Mouse (Mus musculus) layer of hippocampus, adult 11-12 months (tissue): ENCODE data around the gene Cep85l.

ENCODE experiments used
- DNase-seq: peaks from one replicate; pipeline ENCODE4 v3.0.0; 2022; ENCODE audit warnings: low spot score

Gene Cep85l

DNA sequence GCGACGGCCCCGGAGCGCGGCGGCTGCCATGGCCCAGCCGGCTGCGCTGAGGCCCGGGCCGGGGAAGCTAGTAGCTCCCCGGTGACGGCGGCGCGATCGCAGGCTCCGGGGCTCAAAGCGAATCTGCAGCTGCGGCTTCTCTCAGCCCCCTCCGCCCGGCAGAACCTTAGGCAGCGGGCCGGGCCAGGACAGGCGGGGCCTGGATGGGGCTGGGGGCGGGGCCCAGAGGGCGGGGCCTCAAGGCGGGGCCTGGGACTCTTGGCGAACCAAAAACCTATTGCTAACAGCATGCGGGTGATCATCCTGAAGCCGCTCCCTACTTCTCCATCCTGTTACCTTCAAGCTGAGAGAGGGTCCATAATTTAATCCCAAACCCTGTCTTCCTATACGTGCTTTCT is at the start of gene Cep85l:
Gene Cep85l (minus strand): TSS at position 239 of the 398 bp plus-strand sequence.
- DNase-seq: peak; percentile 90

GRCm38 (mm10) chr10:53428695-53429447 is 49.1 kb upstream of the Cep85l start:
- DNase-seq: no peak

GRCm38 (mm10) chr10:53426524-53426923 is 46.8 kb upstream of the Cep85l start:
- no peak for DNase-seq

DNA sequence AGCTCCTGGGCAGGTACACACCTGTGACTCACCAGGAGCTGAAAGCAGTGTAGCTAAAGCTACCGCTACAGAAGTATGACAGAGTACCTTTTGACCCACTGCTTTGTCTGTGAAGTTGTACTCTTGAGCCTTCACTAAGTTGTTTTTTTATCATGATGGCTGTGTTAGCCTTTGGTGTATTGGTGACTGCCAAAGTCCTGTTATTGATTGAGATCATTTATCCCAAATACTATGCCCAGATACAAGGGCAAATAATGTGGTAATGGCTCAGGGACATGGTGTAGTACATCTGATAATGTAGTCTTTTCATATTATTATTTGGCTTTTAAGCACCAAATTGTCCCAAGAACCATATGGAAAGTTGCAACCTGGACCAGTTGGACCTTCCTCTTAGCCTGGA is 43.3 kb upstream of the Cep85l start:
- no peak for DNase-seq

DNA sequence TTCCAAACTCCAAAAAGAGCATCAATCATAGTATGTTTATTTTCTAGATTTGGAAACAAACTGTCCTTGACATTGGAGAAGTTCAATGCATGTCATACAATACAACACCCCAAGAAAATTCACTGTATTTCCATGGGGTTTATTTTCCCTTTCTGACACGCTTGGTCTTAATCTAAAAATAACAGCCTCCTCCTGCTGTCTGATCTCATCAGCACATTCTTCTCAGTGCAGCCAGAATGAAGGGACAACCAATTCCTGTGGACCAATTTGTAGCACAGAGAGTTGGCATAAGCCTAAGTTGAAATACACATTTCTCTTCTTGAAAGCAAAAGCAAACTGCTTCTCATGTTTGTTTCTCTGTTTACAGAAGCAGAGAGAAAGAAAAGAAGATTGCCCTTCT is 42.5 kb upstream of the Cep85l start:
- DNase-seq: no peak

GRCm38 (mm10) chr10:53421613-53422012 is 41.9 kb upstream of the Cep85l start:
- no peak for DNase-seq

GRCm38 (mm10) chr10:53420069-53420468 is 40.3 kb upstream of the Cep85l start:
- no peak for DNase-seq

GRCm38 (mm10) chr10:53419139-53419935 is 39.6 kb upstream of the Cep85l start:
- DNase-seq: no peak

GRCm38 (mm10) chr10:53417015-53417414 is 37.3 kb upstream of the Cep85l start:
- no peak for DNase-seq

- DNase-seq: no peak
Measured at GRCm38 (mm10) chr10:53416152-53416712, 36.5 kb upstream of the Cep85l start.

GRCm38 (mm10) chr10:53415252-53415651 is 35.5 kb upstream of the Cep85l start:
- DNase-seq: no peak

- DNase-seq: no peak
Measured at GRCm38 (mm10) chr10:53414092-53415085, 34.6 kb upstream of the Cep85l start.

DNA sequence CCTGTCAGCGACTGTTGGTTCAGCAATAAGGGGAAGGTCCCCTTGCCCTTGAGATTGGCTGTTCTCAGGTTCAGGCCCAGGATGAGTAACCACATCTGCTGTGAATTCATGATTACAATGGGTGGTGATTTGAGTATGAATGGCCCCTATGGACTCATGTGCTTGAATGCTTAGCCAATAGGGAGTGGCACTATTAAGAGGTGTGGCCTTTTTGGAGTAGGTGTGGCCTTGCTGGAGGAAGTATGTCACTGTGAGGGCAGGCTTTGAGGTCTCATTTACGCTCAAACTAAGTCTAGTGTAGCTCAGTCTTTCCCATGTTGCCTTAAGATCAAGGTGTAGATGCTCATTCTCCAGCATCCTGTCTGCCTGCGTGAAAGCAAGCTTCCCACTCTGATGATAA is 33.2 kb upstream of the Cep85l start:
- no peak for DNase-seq

GRCm38 (mm10) chr10:53412165-53412564 is 32.4 kb upstream of the Cep85l start:
- no peak for DNase-seq

DNA sequence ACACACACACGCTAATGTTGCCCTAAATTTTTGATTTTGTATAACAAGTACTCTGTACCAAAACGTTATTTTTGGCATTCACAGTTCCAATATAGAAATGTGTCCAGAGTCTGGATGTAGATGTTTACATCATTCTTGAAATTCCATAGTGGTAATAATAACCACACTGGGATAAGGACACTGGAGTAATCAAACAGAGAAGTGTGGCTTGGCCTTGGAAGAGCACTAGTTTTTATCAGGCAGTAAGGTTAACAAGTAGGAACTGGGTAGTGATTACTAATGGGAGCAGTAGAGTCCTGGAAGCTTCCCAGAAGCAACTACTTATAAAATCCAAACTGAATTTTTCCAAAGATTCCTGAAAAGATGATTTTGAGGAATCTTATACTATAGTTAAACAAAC is 31.1 kb upstream of the Cep85l start:
- no peak for DNase-seq

DNA sequence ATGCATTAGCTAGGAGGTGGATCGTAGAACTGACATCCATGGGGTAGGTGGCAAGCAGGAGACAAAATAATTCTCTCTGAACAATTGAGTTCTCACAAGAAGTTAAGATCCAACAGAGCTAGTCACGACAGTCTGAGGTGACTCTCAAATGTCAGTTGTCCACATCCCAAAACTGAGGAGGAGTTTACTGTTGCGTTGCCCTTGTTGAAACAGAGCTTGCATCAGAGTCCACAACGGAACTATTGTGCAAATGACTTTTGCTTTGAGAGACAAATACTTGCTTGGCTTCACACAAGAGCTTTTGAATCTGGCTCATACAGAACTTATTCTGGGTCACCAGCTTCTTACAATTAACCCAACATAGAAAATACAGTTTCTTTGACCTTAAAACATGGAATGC is 27.7 kb upstream of the Cep85l start:
- no peak for DNase-seq

DNA sequence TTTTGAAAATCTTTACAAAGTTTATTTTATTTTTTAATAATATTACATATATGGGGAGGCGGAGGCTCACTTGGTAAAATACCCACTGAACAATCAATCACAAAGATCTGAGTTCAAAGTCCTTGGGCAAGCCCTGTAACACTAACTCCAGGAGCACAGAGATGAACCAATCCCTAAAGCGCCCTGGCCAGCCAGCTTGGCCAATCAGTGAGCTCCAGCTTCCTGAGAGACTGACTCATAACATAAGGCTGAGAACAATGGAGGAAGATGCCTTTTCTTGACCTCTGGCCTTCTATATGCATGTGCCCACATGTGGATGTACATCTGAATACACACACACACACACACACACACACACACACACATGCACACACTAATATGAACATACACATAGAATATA is 27.1 kb upstream of the Cep85l start:
- no peak for DNase-seq

GRCm38 (mm10) chr10:53402293-53402692 is 22.5 kb upstream of the Cep85l start:
- DNase-seq: no peak

DNA sequence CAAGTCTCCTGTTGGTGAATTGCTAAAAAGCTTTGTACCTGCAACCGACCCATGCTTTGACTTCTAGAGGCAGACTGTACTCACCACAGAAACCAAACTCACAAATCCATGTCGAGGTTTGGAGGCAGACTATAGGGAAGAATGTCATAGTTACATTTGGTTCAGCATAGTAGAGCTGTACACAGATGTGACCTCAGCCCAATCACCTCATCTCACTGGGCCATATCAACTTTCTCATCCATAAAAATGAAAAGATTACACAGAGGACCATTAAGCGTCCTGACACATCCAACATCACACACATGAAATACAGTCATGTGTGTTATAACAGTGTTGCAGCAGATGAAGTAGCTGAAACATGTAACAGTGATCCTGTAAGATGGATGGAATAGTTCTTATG is 19.3 kb upstream of the Cep85l start:
- no peak for DNase-seq

DNA sequence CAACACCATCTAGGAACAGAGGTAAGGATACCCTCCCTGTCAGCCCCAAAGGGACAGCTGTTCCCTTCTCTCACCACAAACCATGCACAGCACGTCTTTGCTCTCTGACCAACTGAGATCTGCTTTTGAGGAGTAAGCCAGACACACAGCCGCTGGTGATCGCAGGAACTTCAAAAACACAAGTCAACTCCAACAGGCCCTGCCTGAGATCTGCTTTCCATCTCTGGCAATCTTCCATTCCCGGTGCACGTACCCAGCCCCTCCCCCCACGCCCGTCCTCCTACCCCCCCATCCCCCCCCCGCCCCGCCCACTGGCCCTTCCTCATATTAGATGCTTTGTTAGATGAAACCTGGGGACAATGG is 18.8 kb upstream of the Cep85l start:
- peak; percentile 17 for DNase-seq

DNA sequence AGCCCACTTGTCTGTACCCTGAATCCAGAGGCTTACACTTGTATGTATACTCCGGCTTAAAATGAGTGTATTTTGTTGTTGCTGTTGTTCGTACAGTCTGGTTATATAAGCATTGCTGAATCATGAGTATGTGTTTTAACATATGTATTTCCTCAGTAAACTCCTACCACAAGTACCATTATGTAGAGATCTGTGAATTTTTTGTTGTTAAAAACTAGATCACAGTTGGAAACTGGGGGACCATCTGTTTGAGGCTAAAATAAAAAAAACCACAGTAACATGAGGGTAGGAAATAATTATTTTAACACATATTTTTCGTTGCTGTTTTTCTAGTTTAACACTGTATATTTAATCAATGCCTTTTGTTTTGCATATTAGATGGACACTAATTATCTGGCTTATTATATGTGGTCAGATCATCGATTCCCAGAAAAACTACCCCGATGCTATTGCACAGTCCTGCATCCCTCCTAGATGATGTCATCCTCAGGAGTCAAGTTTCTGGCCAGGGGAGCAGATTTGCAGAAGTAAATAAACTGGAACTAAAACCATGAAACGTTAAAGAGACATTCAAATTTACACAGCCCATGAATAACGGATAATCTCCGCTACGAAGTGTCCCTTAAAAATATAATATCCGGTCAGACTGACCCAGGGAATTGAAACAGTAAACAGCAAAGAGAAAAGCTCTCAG is 18.2 kb upstream of the Cep85l start:
- no peak for DNase-seq
